Mouse (Mus musculus) neural tube, embryonic 10.5 days (tissue): Measurements from ENCODE around the gene Cep112.
A peak's percentile ranks its signal among the peaks of the same experiment; 100 is the strongest.
"Not testable (repeated sequence)": the region's sequence is repeated elsewhere in the genome, so short reads cannot be mapped to it uniquely, and the experiment has no call there.

ENCODE experiments used
- DNase-seq: peaks from one replicate; pipeline ENCODE4 v3.0.0-alpha.2; 2017; ENCODE audit warnings: low spot score; ENCODE audit errors: extremely low spot score

The Cep112 gene

DNA sequence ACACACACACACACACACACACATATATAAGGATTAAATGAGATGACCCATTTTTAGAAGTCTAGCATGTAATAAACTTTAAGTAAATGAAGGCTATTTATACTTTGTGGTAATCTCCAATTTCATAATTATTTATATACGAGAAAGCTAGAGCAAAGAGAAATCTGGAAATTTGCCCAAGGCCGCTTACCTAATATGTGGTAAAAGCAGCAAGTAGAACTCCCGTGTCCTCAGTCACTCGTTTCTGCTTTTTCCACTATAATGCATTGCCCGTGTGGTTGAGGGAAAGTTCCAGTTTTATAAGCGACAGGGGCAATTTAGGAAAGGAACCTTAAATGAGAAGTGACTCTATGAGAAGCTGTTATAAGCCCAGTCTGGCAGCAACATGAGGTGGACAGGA lies 442.5 kb downstream of the Cep112 start:
- no peak for DNase-seq

DNA sequence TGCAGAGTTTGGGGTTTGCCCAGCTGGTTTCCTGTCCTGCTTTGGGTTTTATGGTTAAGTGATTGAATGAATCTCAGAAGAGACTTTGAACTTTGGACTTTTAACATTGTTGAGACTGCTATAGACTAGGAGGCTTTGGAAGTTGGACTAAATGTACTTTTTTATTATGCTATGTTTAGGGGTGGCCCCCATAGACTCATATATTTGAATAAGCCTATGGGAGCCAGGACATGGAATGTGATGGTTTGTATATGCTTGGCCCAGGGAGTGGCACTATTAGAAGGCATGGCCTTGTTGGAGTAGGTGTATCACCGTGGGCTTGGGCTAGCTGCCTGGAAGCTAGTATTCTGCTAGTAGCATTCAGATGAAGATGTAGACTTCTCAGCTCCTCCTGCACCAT lies 446.3 kb downstream of the Cep112 start:
- not testable (repeated sequence) for DNase-seq

DNA sequence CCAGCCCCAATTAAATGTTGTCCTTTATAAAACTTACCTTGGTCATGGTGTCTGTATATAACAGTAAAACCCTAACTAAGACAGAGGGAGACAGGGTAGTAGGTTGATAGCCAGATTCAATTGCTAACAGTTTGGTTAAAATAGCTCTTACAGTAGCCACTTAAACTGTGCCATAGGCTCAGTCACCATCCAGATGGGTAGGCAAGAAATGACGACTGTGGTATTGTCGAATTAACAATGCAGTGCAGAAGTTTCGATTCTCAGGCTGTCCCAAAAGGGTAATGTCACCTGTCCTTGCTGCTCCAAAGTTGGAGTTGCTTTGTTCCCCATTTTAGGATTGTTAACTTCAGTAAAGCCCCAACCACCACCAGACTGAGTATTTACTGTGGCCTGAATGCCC lies 446.8 kb downstream of the Cep112 start:
- DNase-seq: no peak

GRCm38 (mm10) chr11:108876633-108877205 lies 451.7 kb downstream of the Cep112 start:
- no peak for DNase-seq

DNA sequence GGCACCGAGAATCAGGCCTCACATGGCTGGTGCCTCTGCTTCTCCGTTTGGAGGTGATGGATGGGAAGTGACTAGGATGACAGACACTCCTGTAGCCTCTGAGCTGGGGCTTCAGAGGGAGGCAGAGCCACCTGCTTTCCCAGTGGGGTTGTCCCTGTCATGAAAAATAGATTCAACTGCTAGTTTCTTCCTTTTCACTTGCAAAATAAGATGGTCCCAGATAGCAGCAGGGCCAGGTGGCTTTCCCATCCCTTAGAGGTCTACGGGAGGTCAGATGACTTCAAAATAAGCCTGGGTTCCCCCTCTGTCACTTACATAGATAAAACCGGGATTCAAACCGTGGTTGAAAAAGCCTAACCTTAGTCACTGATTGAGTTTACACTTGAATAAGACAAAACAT lies 452.5 kb downstream of the Cep112 start:
- no peak for DNase-seq

GRCm38 (mm10) chr11:108880546-108880945 lies 455.6 kb downstream of the Cep112 start:
- DNase-seq: no peak

DNA sequence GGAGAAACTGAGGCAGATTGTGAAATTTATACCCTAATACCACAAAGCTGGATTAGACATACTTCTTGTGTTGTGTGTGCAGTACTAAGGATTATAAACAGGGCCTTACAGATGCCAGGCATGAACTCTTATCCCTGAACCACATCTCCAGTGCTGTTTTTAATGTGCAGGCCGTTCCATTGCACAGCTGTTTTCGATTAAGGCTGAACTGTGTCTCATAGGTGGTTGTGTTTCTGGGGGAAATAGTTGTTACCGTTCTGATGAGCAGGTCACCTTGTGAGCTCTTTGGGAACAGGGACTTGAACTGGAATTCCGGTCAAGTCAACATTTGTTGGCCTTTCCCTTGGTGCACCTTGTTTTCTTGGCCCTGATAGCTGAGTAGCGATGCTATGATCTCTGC lies 456.7 kb downstream of the Cep112 start:
- no peak for DNase-seq

DNA sequence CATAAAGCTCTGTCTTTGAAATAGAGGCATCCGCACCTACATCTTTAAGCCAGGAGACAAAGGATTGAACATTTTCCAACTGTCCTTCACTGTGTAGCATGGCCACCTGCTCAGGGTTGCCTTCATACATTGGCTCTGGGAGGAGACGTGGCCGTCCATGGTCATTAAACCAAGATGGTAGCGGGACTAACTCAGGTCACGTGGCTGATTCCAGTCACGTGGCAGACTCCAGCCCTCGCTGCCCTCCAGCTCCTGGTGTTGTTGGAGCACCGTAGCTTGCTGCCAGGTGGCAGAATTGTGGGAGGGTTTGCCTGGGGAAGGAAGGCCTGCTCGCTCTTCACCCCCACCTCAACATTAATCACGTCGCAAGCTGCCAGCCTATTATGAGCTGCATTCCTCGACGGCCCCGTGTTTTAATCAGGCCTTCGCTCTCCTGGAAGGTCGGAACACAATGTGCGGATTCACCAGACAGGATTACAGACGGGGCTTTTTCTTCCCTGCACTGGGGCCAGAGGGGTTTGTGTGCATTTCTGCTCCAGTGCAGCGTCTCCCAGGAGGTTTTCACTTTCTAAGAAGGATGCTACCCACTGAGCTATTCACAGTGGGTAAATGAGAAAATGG lies 460.4 kb downstream of the Cep112 start:
- DNase-seq: no peak

- DNase-seq: no peak
Observed at GRCm38 (mm10) chr11:108886060-108886459, 461.1 kb downstream of the Cep112 start.

- DNase-seq: no peak
Observed at GRCm38 (mm10) chr11:108889121-108889520, 464.1 kb downstream of the Cep112 start.

GRCm38 (mm10) chr11:108890544-108890943 lies 465.6 kb downstream of the Cep112 start:
- no peak for DNase-seq

GRCm38 (mm10) chr11:108891111-108891870 lies 466.3 kb downstream of the Cep112 start:
- peak; percentile 77 for DNase-seq

DNA sequence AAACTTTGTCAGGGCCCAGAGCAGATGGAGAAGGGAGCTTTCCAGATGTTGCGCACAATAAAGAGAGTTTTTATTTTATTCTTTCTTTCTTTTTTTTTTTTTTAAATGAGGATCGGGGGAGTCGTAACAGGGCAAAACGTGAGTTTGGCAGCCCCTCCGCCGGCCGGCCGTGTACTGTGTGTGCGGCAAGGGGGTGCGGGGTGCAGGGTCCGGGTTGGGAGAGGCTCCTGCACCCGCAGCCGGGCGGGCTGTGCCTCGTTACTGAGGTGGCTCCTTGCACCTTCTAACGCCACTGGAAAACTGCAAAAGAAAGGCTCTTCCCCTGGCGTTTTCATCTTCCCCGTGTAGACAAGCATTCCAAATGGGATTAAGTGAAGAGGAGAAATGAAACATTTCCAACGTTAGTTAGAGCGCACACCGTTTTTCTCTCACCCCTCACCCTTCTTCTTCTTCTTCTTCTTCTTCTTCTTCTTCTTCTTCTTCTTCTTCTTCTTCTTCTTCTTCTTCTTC lies 466.9 kb downstream of the Cep112 start:
- no peak for DNase-seq

- DNase-seq: no peak
Observed at GRCm38 (mm10) chr11:108892406-108892805, 467.4 kb downstream of the Cep112 start.

- no peak for DNase-seq
Observed at GRCm38 (mm10) chr11:108893232-108893790, 468.3 kb downstream of the Cep112 start.

- peak; percentile 43 for DNase-seq
Observed at GRCm38 (mm10) chr11:108893855-108894510, 469.0 kb downstream of the Cep112 start.

- DNase-seq: no peak
Observed at GRCm38 (mm10) chr11:108897034-108897433, 472.0 kb downstream of the Cep112 start.

GRCm38 (mm10) chr11:108898063-108898462 lies 473.1 kb downstream of the Cep112 start:
- no peak for DNase-seq

GRCm38 (mm10) chr11:108898483-108898882 lies 473.5 kb downstream of the Cep112 start:
- DNase-seq: no peak

GRCm38 (mm10) chr11:108900718-108901488 lies 475.9 kb downstream of the Cep112 start:
- DNase-seq: no peak

DNA sequence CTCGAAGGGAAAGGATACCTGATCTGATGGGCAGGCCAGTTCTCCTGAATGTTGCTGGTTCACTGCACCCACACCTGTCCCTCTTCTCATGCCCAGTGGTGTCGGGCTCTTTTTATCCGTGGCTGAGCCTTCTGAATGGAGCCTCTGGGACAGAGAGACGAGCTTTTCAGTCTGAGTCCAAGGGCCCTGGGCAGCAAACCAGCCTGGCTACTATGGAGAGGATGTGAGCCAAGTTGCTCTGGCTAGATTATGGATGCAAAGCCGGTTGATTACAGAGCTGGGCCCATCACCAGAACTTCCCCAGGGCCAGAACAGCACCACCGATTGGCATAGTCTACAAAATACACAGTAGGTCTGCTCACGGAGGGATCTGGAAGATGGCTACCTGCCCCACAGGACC lies 476.7 kb downstream of the Cep112 start:
- DNase-seq: no peak
